ENCODE assay signal across 8 mouse cellular contexts in genomic region chrX:168672425-168672824, GRCm38 (mm10). TPM values are rescaled to one million over a fixed set of nuclear protein-coding genes. Genes with fewer than 3 reads are reported as not detected.
DNase-seq lines count a peak whose midpoint lies in the region; ATAC-seq and TF ChIP-seq lines count a peak whose summit lies in the region.

No protein-coding gene starts in this region.

- whole genome bisulfite sequencing in forebrain, embryonic 13.5 days: 16% methylated on average over 9 of the region's 9 CpGs
- 12% methylated on average over 9 of the region's 9 CpGs for WGBS in lung, embryonic 14.5 days

- H3K36me3 ChIP-seq in ES-E14 (ENCODE audit: control insufficient read depth, insufficient read depth, low read length, poor library complexity, severe bottlenecking): no peaks in the 10 kb centered on the region; the same call in 1 of the 2 replicates
- no peaks in the 10 kb centered on the region; the same call in 1 of the 2 replicates for H3K36me3 ChIP-seq in forebrain, embryonic 13.5 days (ENCODE audit: poor library complexity, severe bottlenecking)
- H3K36me3 ChIP-seq in lung, embryonic 14.5 days (ENCODE audit: insufficient read depth): peaks cover 16% of the 10 kb centered on the region

- peak; percentile 73 for ATAC-seq in forebrain, embryonic 13.5 days
- ATAC-seq in lung, embryonic 14.5 days (ENCODE audit: insufficient read depth): peak; percentile 73
- ATAC-seq in neutrophil, adult 5-6 weeks (ENCODE audit: extremely low read depth, insufficient number of reproducible peaks, low FRiP score, poor library complexity, severe bottlenecking): peak; percentile 88

- no peak overlapping the region for H3K27ac ChIP-seq in ES-E14 (ENCODE audit: insufficient read depth, low read depth, low read length, poor library complexity, severe bottlenecking)
- H3K27ac ChIP-seq in forebrain, embryonic 13.5 days: no peak overlapping the region
- H3K27ac ChIP-seq in lung, embryonic 14.5 days (ENCODE audit: low read depth): peak overlapping the region; percentile 93; the same call in 1 of the 2 replicates

- H3K27me3 ChIP-seq in forebrain, embryonic 13.5 days: no peaks in the 10 kb centered on the region
- no peaks in the 10 kb centered on the region for H3K27me3 ChIP-seq in lung, embryonic 14.5 days (ENCODE audit: insufficient read depth, low read length)

- peak overlapping the region; percentile 71 for H3K4me2 ChIP-seq in forebrain, embryonic 13.5 days
- peak overlapping the region; percentile 68 for H3K4me2 ChIP-seq in lung, embryonic 14.5 days

- intact Hi-C loops in heart, postnatal 14 days (cut with DNase I): loop anchor here (5.0 to 10.0 kb wide), 2 partner anchors 260 to 632 kb away; no protein-coding TSS in a partner anchor

- peak overlapping the region; percentile 76 to 83 for H3K4me3 ChIP-seq in ES-E14 (ENCODE audit: insufficient read depth in 1 of 2, low read depth in 1 of 2, low read length in 2 of 2, poor library complexity in 1 of 2, severe bottlenecking in 1 of 2)
- H3K4me3 ChIP-seq in forebrain, embryonic 13.5 days: peak overlapping the region; percentile 51
- H3K4me3 ChIP-seq in lung, embryonic 14.5 days (ENCODE audit: low read depth, low read length): peak overlapping the region; percentile 48

- no peaks in the 10 kb centered on the region for H3K4me1 ChIP-seq in ES-E14 (ENCODE audit: control insufficient read depth in 2 of 2, insufficient read depth in 2 of 2, low read length in 2 of 2, poor library complexity in 1 of 2)
- no peaks in the 10 kb centered on the region for H3K4me1 ChIP-seq in forebrain, embryonic 13.5 days
- no peaks in the 10 kb centered on the region for H3K4me1 ChIP-seq in lung, embryonic 14.5 days (ENCODE audit: insufficient read depth)

- TF ChIP-seq CTCF in lung, embryonic 14.5 days (IDR thresholded peaks at IDR 0.05; ENCODE audit: low read depth): no peak

- DNase-seq in ES-E14 (ENCODE audit: low read depth, low spot score): peak; percentile 34
- peak; percentile 73 for DNase-seq in c-Kit-positive CD71-positive TER-119-positive erythroid progenitor cells, embryonic 14.5 days (ENCODE audit: low spot score)
- peak; percentile 37 to 63 for DNase-seq in heart, postnatal 14 days
- DNase-seq in layer of hippocampus, adult 18-20 months (ENCODE audit: low spot score in 2 of 2): peak; percentile 30 to 71
- peak; percentile 87 for DNase-seq in lung, embryonic 14.5 days
- peak; percentile 73 for DNase-seq in thymus, postnatal 0 days (ENCODE audit: low spot score)

- in situ Hi-C loops in ES-E14 (cut with MboI; ENCODE audit: low sequenced_read_pairs in 2 of 2, unreplicated experiment in 2 of 2): no loop called here

- no peak overlapping the region; the same call in 1 of the 2 replicates for H3K9ac ChIP-seq in ES-E14 (ENCODE audit: insufficient read depth, low read depth, low read length, poor library complexity, severe bottlenecking)
- H3K9ac ChIP-seq in forebrain, embryonic 13.5 days: peak overlapping the region; percentile 67
- H3K9ac ChIP-seq in lung, embryonic 14.5 days: peak overlapping the region; percentile 62

- H3K9me3 ChIP-seq in ES-E14 (ENCODE audit: control insufficient read depth, insufficient read depth, low read depth, low read length): no peaks in the 10 kb centered on the region
- no peaks in the 10 kb centered on the region for H3K9me3 ChIP-seq in forebrain, embryonic 13.5 days (replicated peaks)
- H3K9me3 ChIP-seq in lung, embryonic 14.5 days (ENCODE audit: low read depth, low read length): no peaks in the 10 kb centered on the region

TF ChIP-seq in ES-E14, 5 proteins besides CTCF, POLR2A, EP300 and RAD21:
- TF ChIP-seq ZNF384 (IDR thresholded peaks at IDR 0.05; ENCODE audit: low read depth, low read length) (no peak), ZC3H11A (IDR thresholded peaks at IDR 0.05; ENCODE audit: borderline replicate concordance, low read depth, low read length) (no peak), MAFK (IDR thresholded peaks at IDR 0.05; ENCODE audit: insufficient read depth, low read depth, low read length) (no peak), HCFC1 (IDR thresholded peaks at IDR 0.05; ENCODE audit: borderline replicate concordance, insufficient read depth, low read length) (peak; percentile 80), CHD2 (IDR thresholded peaks at IDR 0.05; ENCODE audit: low read depth, low read length) (no peak)

RNA-seq across cellular contexts. Expression of gene Msl3, which starts 1.3 kb away (rescaled TPM):
- 4.4 and 7.2 TPM in 2 replicates for total RNA-seq in ES-E14 (2012; rRNA removed)
- 23.8 and 25.4 TPM in 2 replicates for polyA plus RNA-seq in forebrain, embryonic 13.5 days (2015; fragmentation: Nextera tagmentation; extraction: Ambion mirVana)
- total RNA-seq in heart, postnatal 14 days (2021): 10 to 100 TPM; 43.0 to 49.2 TPM
- 10 to 100 TPM; 21.3 to 23.5 TPM for total RNA-seq in layer of hippocampus, adult 18-20 months (2021)
- polyA plus RNA-seq in lung, embryonic 14.5 days (2014; fragmentation: Nextera tagmentation; extraction: Ambion mirVana): 43.2 and 49.3 TPM in 2 replicates
- total RNA-seq in neutrophil, adult 5-6 weeks (2017): 49.8 and 55.3 TPM in 2 replicates
- 41.7 and 42.1 TPM in 2 replicates for polyA plus RNA-seq in thymus, postnatal 0 days (2015; fragmentation: Nextera tagmentation; extraction: Ambion mirVana)

Comparison
In these comparisons a context has a peak if more than half of its experiments do, and no peak if none do; other contexts are left out.
1. DNase-seq: peak in every context shown above with its lines; median percentile 87 in lung, embryonic 14.5 days; 73 in c-Kit-positive CD71-positive TER-119-positive erythroid progenitor cells, embryonic 14.5 days; 73 in thymus, postnatal 0 days; 50 in layer of hippocampus, adult 18-20 months; 50 in heart, postnatal 14 days; 34 in ES-E14.